Mouse (Mus musculus) embryonic facial prominence, embryonic 14.5 days (tissue): ENCODE data around the gene Atp11a. TPM values are rescaled to one million over a fixed set of nuclear protein-coding genes. Genes with fewer than 3 reads are reported as not detected.

ENCODE experiments used
- ATAC-seq: fragments of 200-750 bp; cut with Nextera tagmentation; 2 replicates; pipeline ENCODE4 v1.8.0; 2017; ENCODE audit warnings: low read depth, moderate number of reproducible peaks, moderate TSS enrichment
- DNase-seq: peaks from one replicate; pipeline ENCODE4 v3.0.0-alpha.2; 2015; ENCODE audit warnings: low spot score
- H3K27ac ChIP-seq: fragments of 300-500 bp; sonication (generic); replicated peaks from 2 replicates; pipeline ENCODE4 v1.5.1; 2014; ENCODE audit warnings: low read depth, mild to moderate bottlenecking, low read length, moderate library complexity
- H3K27me3 ChIP-seq: fragments of 300-500 bp; sonication (generic); replicated peaks from 2 replicates; pipeline ENCODE4 v1.6.1; 2014; ENCODE audit warnings: low read length; ENCODE audit not compliant: control insufficient read depth, insufficient read depth
- H3K36me3 ChIP-seq: fragments of 300-500 bp; sonication (generic); 2 replicates; pipeline ENCODE4 v1.6.1; 2014; ENCODE audit warnings: low read length, mixed read lengths; ENCODE audit not compliant: control insufficient read depth, insufficient read depth
- H3K4me1 ChIP-seq: fragments of 300-500 bp; sonication (generic); 2 replicates; pipeline ENCODE4 v1.6.1; 2014; ENCODE audit warnings: antibody characterized with exemption, low read length; ENCODE audit not compliant: control insufficient read depth, insufficient read depth
- H3K4me2 ChIP-seq: fragments of 300-500 bp; sonication (generic); 2 replicates; pipeline ENCODE4 v1.6.1; 2014; ENCODE audit warnings: low read depth, mild to moderate bottlenecking, low read length, moderate library complexity, mixed read lengths
- H3K4me3 ChIP-seq: fragments of 300-500 bp; sonication (generic); 2 replicates; pipeline ENCODE4 v1.5.1; 2014; ENCODE audit warnings: low read depth, mild to moderate bottlenecking, low read length
- H3K9ac ChIP-seq: fragments of 300-500 bp; sonication (generic); 2 replicates; pipeline ENCODE4 v1.6.1; 2014; ENCODE audit warnings: low read depth, mild to moderate bottlenecking, low read length, moderate library complexity, mixed read lengths
- H3K9me3 ChIP-seq: fragments of 300-500 bp; sonication (generic); 2 replicates; pipeline ENCODE4 v1.6.1; 2016; ENCODE audit warnings: low read length; ENCODE audit not compliant: control insufficient read depth
- WGBS: fragments of 180-500 bp; shearing (Covaris S2); extraction: QIAGEN DNeasy Blood & Tissue Kit; methylation state at CpG from one replicate; pipeline ENCODE4 v1.1.7; 2014; 5-methylcytosine and 5-hydroxymethylcytosine counted together
- polyA plus RNA-seq: library from polyadenylated mRNA; unstranded; fragments of >200 nt; fragmentation: Nextera tagmentation; extraction: Ambion mirVana; gene quantifications from 2 replicates; pipeline ENCODE4 v1.2.1, GENCODE M21; 2014

Gene Atp11a
- polyA plus RNA-seq, 1 experiment from 2014 or later, result 23.7 TPM

GRCm38 (mm10) chr8:12761873-12762272 is 5.1 kb downstream of the Atp11a start:
- DNase-seq (no peak), ATAC-seq (no peak)
- peaks cover 26% of the 10 kb centered on the region for H3K4me1 ChIP-seq
- H3K27me3 ChIP-seq, result no peaks in the 10 kb centered on the region
- H3K36me3 ChIP-seq, result no peaks in the 10 kb centered on the region
- H3K9ac ChIP-seq, result no peak overlapping the region
- no peak overlapping the region for H3K27ac ChIP-seq
- 85% methylated on average over 3 of the region's 3 CpGs for WGBS
- no peak overlapping the region for H3K4me3 ChIP-seq
- no peak overlapping the region for H3K4me2 ChIP-seq
- no peaks in the 10 kb centered on the region for H3K9me3 ChIP-seq

- H3K4me3 ChIP-seq, result no peak overlapping the region
- H3K9me3 ChIP-seq, result no peaks in the 10 kb centered on the region
- no peak overlapping the region for H3K27ac ChIP-seq
- no peak for ATAC-seq
- WGBS, result 87% methylated on average over 4 of the region's 4 CpGs
- peaks cover 19% of the 10 kb centered on the region for H3K4me1 ChIP-seq
- H3K9ac ChIP-seq, result no peak overlapping the region
- no peak overlapping the region for H3K4me2 ChIP-seq
- no peaks in the 10 kb centered on the region for H3K36me3 ChIP-seq
- no peak for DNase-seq
- H3K27me3 ChIP-seq, result no peaks in the 10 kb centered on the region
Observed at GRCm38 (mm10) chr8:12763565-12764108, 6.8 kb downstream of the Atp11a start.

- 69% methylated on average over 4 of the region's 4 CpGs for WGBS
- Histone ChIP-seq H3K9me3 (no peaks in the 10 kb centered on the region), H3K27ac (no peak overlapping the region), H3K36me3 (no peaks in the 10 kb centered on the region), H3K4me3 (no peak overlapping the region), H3K4me2 (no peak overlapping the region), H3K4me1 (peaks cover 9% of the 10 kb centered on the region), H3K27me3 (no peaks in the 10 kb centered on the region), H3K9ac (no peak overlapping the region)
- DNase-seq, result no peak
- no peak for ATAC-seq
Observed at GRCm38 (mm10) chr8:12764971-12765370, 8.2 kb downstream of the Atp11a start.

GRCm38 (mm10) chr8:12767176-12767575 is 10.4 kb downstream of the Atp11a start:
- H3K9ac ChIP-seq, result no peak overlapping the region
- no peaks in the 10 kb centered on the region for H3K4me1 ChIP-seq
- DNase-seq (no peak), ATAC-seq (no peak)
- H3K9me3 ChIP-seq, result no peaks in the 10 kb centered on the region
- no peak overlapping the region for H3K27ac ChIP-seq
- no peaks in the 10 kb centered on the region for H3K36me3 ChIP-seq
- H3K4me3 ChIP-seq, result no peak overlapping the region
- no peak overlapping the region for H3K4me2 ChIP-seq
- H3K27me3 ChIP-seq, result no peaks in the 10 kb centered on the region
- 90% methylated on average over 3 of the region's 3 CpGs for whole genome bisulfite sequencing

GRCm38 (mm10) chr8:12768747-12769146 is 11.9 kb downstream of the Atp11a start:
- H3K4me2 ChIP-seq, result no peak overlapping the region
- no peaks in the 10 kb centered on the region for H3K4me1 ChIP-seq
- H3K9me3 ChIP-seq, result no peaks in the 10 kb centered on the region
- no peak overlapping the region for H3K27ac ChIP-seq
- ATAC-seq (no peak), DNase-seq (no peak)
- H3K4me3 ChIP-seq, result no peak overlapping the region
- WGBS, result 83% methylated on average over 6 of the region's 6 CpGs
- no peak overlapping the region for H3K9ac ChIP-seq
- H3K27me3 ChIP-seq, result no peaks in the 10 kb centered on the region
- no peaks in the 10 kb centered on the region for H3K36me3 ChIP-seq

GRCm38 (mm10) chr8:12769296-12769695 is 12.5 kb downstream of the Atp11a start:
- Histone ChIP-seq H3K4me3 (no peak overlapping the region), H3K4me1 (no peaks in the 10 kb centered on the region), H3K9ac (no peak overlapping the region), H3K9me3 (no peaks in the 10 kb centered on the region), H3K4me2 (no peak overlapping the region), H3K36me3 (no peaks in the 10 kb centered on the region), H3K27me3 (no peaks in the 10 kb centered on the region), H3K27ac (no peak overlapping the region)
- WGBS, result 93% methylated on average over 7 of the region's 7 CpGs
- DNase-seq, result no peak
- ATAC-seq, result no peak

GRCm38 (mm10) chr8:12772319-12772718 is 15.5 kb downstream of the Atp11a start:
- ATAC-seq, result no peak
- Histone ChIP-seq H3K27me3 (no peaks in the 10 kb centered on the region), H3K4me2 (no peak overlapping the region), H3K4me1 (no peaks in the 10 kb centered on the region), H3K4me3 (no peak overlapping the region), H3K9me3 (no peaks in the 10 kb centered on the region), H3K36me3 (no peaks in the 10 kb centered on the region), H3K9ac (no peak overlapping the region), H3K27ac (no peak overlapping the region)
- no peak for DNase-seq
- 83% methylated on average over 2 of the region's 2 CpGs for WGBS

- DNase-seq (no peak), ATAC-seq (no peak)
- Histone ChIP-seq H3K27ac (no peak overlapping the region), H3K27me3 (no peaks in the 10 kb centered on the region), H3K36me3 (no peaks in the 10 kb centered on the region), H3K4me2 (no peak overlapping the region), H3K4me3 (no peak overlapping the region), H3K9ac (no peak overlapping the region), H3K9me3 (no peaks in the 10 kb centered on the region), H3K4me1 (no peaks in the 10 kb centered on the region)
- WGBS, result 82% methylated on average over 4 of the region's 4 CpGs
Observed at GRCm38 (mm10) chr8:12773914-12774313, 17.1 kb downstream of the Atp11a start.

GRCm38 (mm10) chr8:12774872-12775298 is 18.1 kb downstream of the Atp11a start:
- ATAC-seq (no peak), DNase-seq (no peak)
- Histone ChIP-seq H3K36me3 (no peaks in the 10 kb centered on the region), H3K4me3 (no peak overlapping the region), H3K9me3 (no peaks in the 10 kb centered on the region), H3K4me1 (no peaks in the 10 kb centered on the region), H3K27ac (no peak overlapping the region), H3K4me2 (no peak overlapping the region), H3K27me3 (no peaks in the 10 kb centered on the region), H3K9ac (no peak overlapping the region)
- 51% methylated on average over 4 of the region's 4 CpGs for WGBS
